Mouse (Mus musculus): Measurements from ENCODE around the gene Pik3ca. TPM values are rescaled to one million over a fixed set of nuclear protein-coding genes. Genes with fewer than 3 reads are reported as not detected.
"Not testable (repeated sequence)": the region's sequence is repeated elsewhere in the genome, so short reads cannot be mapped to it uniquely, and the experiment has no call there.

Gene Pik3ca
- polyA plus RNA-seq, 1 experiment from 2014 or later: 14.1 TPM

- Histone ChIP-seq H3K27ac (ENCODE audit: low read length) (peak overlapping the region; percentile 21; the same call in 1 of the 2 replicates), H3K4me3 (replicated peaks; ENCODE audit: low read length) (no peak overlapping the region), H3K4me1 (replicated peaks; ENCODE audit: control insufficient read depth, insufficient read depth, low read length) (peaks cover 21% of the 10 kb centered on the region), H3K4me2 (ENCODE audit: low read length) (no peak overlapping the region), H3K9me3 (ENCODE audit: control insufficient read depth, low read length) (no peaks in the 10 kb centered on the region), H3K9ac (replicated peaks; ENCODE audit: low read depth, low read length) (no peak overlapping the region), H3K36me3 (ENCODE audit: control insufficient read depth, insufficient read depth) (no peaks in the 10 kb centered on the region), H3K27me3 (replicated peaks; ENCODE audit: control insufficient read depth, insufficient read depth, low read length) (no peaks in the 10 kb centered on the region)
- no peak for ATAC-seq
- WGBS: 5% methylated on average over 4 of the region's 4 CpGs
Observed at GRCm38 (mm10) chr3:32414381-32414780, 16.9 kb downstream of the Pik3ca start.

- H3K36me3 ChIP-seq (ENCODE audit: control insufficient read depth, insufficient read depth): no peaks in the 10 kb centered on the region
- no peak overlapping the region for H3K4me3 ChIP-seq (replicated peaks; ENCODE audit: low read length)
- H3K9ac ChIP-seq (replicated peaks; ENCODE audit: low read depth, low read length): no peak overlapping the region
- H3K27ac ChIP-seq (ENCODE audit: low read length): no peak overlapping the region
- no peak overlapping the region for H3K4me2 ChIP-seq (ENCODE audit: low read length)
- WGBS: 75% methylated on average over 3 of the region's 3 CpGs
- H3K4me1 ChIP-seq (replicated peaks; ENCODE audit: control insufficient read depth, insufficient read depth, low read length): peaks cover 21% of the 10 kb centered on the region
- ATAC-seq: peak; percentile 41; the same call in 1 of the 2 replicates
- H3K27me3 ChIP-seq (replicated peaks; ENCODE audit: control insufficient read depth, insufficient read depth, low read length): no peaks in the 10 kb centered on the region
- H3K9me3 ChIP-seq (ENCODE audit: control insufficient read depth, low read length): no peaks in the 10 kb centered on the region
Observed at GRCm38 (mm10) chr3:32415370-32416309, 18.2 kb downstream of the Pik3ca start.

- H3K4me3 ChIP-seq (replicated peaks; ENCODE audit: low read length): no peak overlapping the region
- H3K4me2 ChIP-seq (ENCODE audit: low read length): no peak overlapping the region
- no peaks in the 10 kb centered on the region for H3K27me3 ChIP-seq (replicated peaks; ENCODE audit: control insufficient read depth, insufficient read depth, low read length)
- no peak overlapping the region for H3K27ac ChIP-seq (ENCODE audit: low read length)
- H3K4me1 ChIP-seq (replicated peaks; ENCODE audit: control insufficient read depth, insufficient read depth, low read length): peaks cover 17% of the 10 kb centered on the region
- no peak for ATAC-seq
- WGBS: 83% methylated on average over 5 of the region's 5 CpGs
- no peak overlapping the region for H3K9ac ChIP-seq (replicated peaks; ENCODE audit: low read depth, low read length)
- H3K36me3 ChIP-seq (ENCODE audit: control insufficient read depth, insufficient read depth): no peaks in the 10 kb centered on the region
- no peaks in the 10 kb centered on the region for H3K9me3 ChIP-seq (ENCODE audit: control insufficient read depth, low read length)
Observed at GRCm38 (mm10) chr3:32417751-32418211, 20.3 kb downstream of the Pik3ca start.

GRCm38 (mm10) chr3:32419866-32420265 is 22.4 kb downstream of the Pik3ca start:
- ATAC-seq: no peak
- H3K9me3 ChIP-seq (ENCODE audit: control insufficient read depth, low read length): no peaks in the 10 kb centered on the region
- peaks cover 6% of the 10 kb centered on the region for H3K4me1 ChIP-seq (replicated peaks; ENCODE audit: control insufficient read depth, insufficient read depth, low read length)
- no peaks in the 10 kb centered on the region for H3K27me3 ChIP-seq (replicated peaks; ENCODE audit: control insufficient read depth, insufficient read depth, low read length)
- no peak overlapping the region for H3K27ac ChIP-seq (ENCODE audit: low read length)
- H3K4me3 ChIP-seq (replicated peaks; ENCODE audit: low read length): no peak overlapping the region
- H3K4me2 ChIP-seq (ENCODE audit: low read length): no peak overlapping the region
- H3K9ac ChIP-seq (replicated peaks; ENCODE audit: low read depth, low read length): no peak overlapping the region
- H3K36me3 ChIP-seq (ENCODE audit: control insufficient read depth, insufficient read depth): peaks cover 3% of the 10 kb centered on the region; the same call in 1 of the 2 replicates
- WGBS: 73% methylated on average over 2 of the region's 2 CpGs

DNA sequence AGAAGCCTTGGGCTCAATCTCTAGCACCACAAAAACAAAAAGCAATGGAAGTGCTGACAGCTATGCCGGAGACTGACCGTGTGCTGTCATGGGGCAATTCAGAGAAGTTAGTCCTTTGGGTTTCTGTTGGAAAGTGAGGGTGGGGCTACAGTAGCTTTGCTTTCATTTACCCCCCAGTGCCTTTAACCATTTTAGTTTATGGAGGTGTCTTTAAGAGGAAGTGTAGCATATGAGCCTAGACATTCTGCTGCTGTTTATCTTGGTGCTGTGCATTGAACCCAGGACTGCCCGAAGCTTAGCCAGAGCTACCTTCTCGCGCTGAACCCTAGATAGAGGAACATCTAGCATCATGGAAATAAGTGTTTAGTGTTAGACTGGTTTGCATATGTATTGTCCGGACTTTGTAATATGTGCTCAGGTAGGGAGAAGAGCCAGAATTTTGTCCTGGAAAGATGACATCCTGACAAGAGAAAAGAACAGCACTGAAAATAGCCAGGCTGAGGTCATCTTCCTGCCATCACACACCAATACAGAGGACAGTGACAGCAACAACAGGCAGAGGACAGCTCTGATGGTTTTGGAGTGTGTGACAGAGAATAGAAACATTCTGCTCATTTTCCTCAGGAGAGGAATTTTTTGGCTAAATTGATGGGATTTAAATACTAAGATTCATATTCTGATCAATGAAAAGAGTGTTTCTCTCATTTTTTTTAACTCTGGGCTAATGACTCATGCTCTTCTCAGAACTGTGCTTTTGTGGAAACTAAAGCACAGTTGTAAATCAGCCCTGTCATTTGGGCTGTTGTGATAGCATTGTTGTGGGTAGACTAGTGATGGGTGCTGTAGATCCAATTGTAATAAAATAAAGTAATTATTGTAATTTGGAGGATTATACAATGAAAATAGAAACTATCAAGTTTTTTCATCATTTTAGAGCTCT is 23.9 kb downstream of the Pik3ca start:
- no peaks in the 10 kb centered on the region for H3K27me3 ChIP-seq (replicated peaks; ENCODE audit: control insufficient read depth, insufficient read depth, low read length)
- H3K36me3 ChIP-seq (ENCODE audit: control insufficient read depth, insufficient read depth): peaks cover 3% of the 10 kb centered on the region; the same call in 1 of the 2 replicates
- H3K9ac ChIP-seq (replicated peaks; ENCODE audit: low read depth, low read length): no peak overlapping the region
- H3K9me3 ChIP-seq (ENCODE audit: control insufficient read depth, low read length): no peaks in the 10 kb centered on the region
- WGBS: 94% methylated on average over 6 of the region's 6 CpGs
- no peak overlapping the region for H3K27ac ChIP-seq (ENCODE audit: low read length)
- no peak overlapping the region for H3K4me3 ChIP-seq (replicated peaks; ENCODE audit: low read length)
- no peak for ATAC-seq
- no peaks in the 10 kb centered on the region; the same call in 1 of the 2 replicates for H3K4me1 ChIP-seq (replicated peaks; ENCODE audit: control insufficient read depth, insufficient read depth, low read length)
- no peak overlapping the region for H3K4me2 ChIP-seq (ENCODE audit: low read length)

- 72% methylated on average over 4 of the region's 4 CpGs for WGBS
- H3K4me2 ChIP-seq (ENCODE audit: low read length): no peak overlapping the region
- H3K9ac ChIP-seq (replicated peaks; ENCODE audit: low read depth, low read length): no peak overlapping the region
- H3K27me3 ChIP-seq (replicated peaks; ENCODE audit: control insufficient read depth, insufficient read depth, low read length): no peaks in the 10 kb centered on the region
- no peak overlapping the region for H3K4me3 ChIP-seq (replicated peaks; ENCODE audit: low read length)
- no peak for ATAC-seq
- H3K4me1 ChIP-seq (replicated peaks; ENCODE audit: control insufficient read depth, insufficient read depth, low read length): no peaks in the 10 kb centered on the region
- H3K9me3 ChIP-seq (ENCODE audit: control insufficient read depth, low read length): no peaks in the 10 kb centered on the region
- H3K27ac ChIP-seq (ENCODE audit: low read length): no peak overlapping the region
- peaks cover 3% of the 10 kb centered on the region; the same call in 1 of the 2 replicates for H3K36me3 ChIP-seq (ENCODE audit: control insufficient read depth, insufficient read depth)
Observed at GRCm38 (mm10) chr3:32427695-32428094, 30.2 kb downstream of the Pik3ca start.

GRCm38 (mm10) chr3:32428361-32428760 is 30.9 kb downstream of the Pik3ca start:
- no peak for ATAC-seq
- Histone ChIP-seq H3K4me2 (ENCODE audit: low read length) (no peak overlapping the region), H3K27ac (ENCODE audit: low read length) (no peak overlapping the region), H3K4me3 (replicated peaks; ENCODE audit: low read length) (no peak overlapping the region), H3K9ac (replicated peaks; ENCODE audit: low read depth, low read length) (no peak overlapping the region), H3K27me3 (replicated peaks; ENCODE audit: control insufficient read depth, insufficient read depth, low read length) (no peaks in the 10 kb centered on the region), H3K36me3 (ENCODE audit: control insufficient read depth, insufficient read depth) (peaks cover 3% of the 10 kb centered on the region; the same call in 1 of the 2 replicates), H3K9me3 (ENCODE audit: control insufficient read depth, low read length) (no peaks in the 10 kb centered on the region), H3K4me1 (replicated peaks; ENCODE audit: control insufficient read depth, insufficient read depth, low read length) (no peaks in the 10 kb centered on the region)
- WGBS: 91% methylated on average over 3 of the region's 3 CpGs

- no peak overlapping the region for H3K4me2 ChIP-seq (ENCODE audit: low read length)
- whole genome bisulfite sequencing: 76% methylated on average over 4 of the region's 4 CpGs
- no peaks in the 10 kb centered on the region for H3K9me3 ChIP-seq (ENCODE audit: control insufficient read depth, low read length)
- no peaks in the 10 kb centered on the region for H3K27me3 ChIP-seq (replicated peaks; ENCODE audit: control insufficient read depth, insufficient read depth, low read length)
- H3K27ac ChIP-seq (ENCODE audit: low read length): no peak overlapping the region
- no peak overlapping the region for H3K9ac ChIP-seq (replicated peaks; ENCODE audit: low read depth, low read length)
- ATAC-seq: no peak
- H3K36me3 ChIP-seq (ENCODE audit: control insufficient read depth, insufficient read depth): peaks cover 2% of the 10 kb centered on the region; the same call in 1 of the 2 replicates
- no peaks in the 10 kb centered on the region for H3K4me1 ChIP-seq (replicated peaks; ENCODE audit: control insufficient read depth, insufficient read depth, low read length)
- no peak overlapping the region for H3K4me3 ChIP-seq (replicated peaks; ENCODE audit: low read length)
Observed at GRCm38 (mm10) chr3:32428921-32429320, 31.4 kb downstream of the Pik3ca start.

DNA sequence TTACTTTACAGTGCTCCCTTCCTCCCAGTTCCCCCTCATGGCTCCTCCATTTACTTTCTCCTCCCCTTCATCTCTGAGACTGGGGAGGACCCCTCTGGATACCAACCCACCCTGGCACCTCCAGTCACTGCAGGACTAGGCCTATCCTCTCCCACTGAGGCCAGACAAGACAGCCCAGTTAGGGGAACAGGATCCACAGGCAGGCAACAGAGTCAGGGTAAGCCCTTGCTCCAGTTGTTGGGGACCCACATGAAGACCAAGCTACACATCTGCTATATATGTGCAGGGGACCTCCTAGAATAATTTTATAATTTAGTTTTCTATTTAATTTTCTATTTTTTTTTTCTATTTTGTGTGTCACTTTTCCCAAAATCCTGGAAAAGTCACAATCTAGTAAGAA is 31.9 kb downstream of the Pik3ca start:
- H3K4me2 ChIP-seq (ENCODE audit: low read length); ATAC-seq; H3K27me3 ChIP-seq (replicated peaks; ENCODE audit: control insufficient read depth, insufficient read depth, low read length); H3K36me3 ChIP-seq (ENCODE audit: control insufficient read depth, insufficient read depth); H3K4me1 ChIP-seq (replicated peaks; ENCODE audit: control insufficient read depth, insufficient read depth, low read length); H3K27ac ChIP-seq (ENCODE audit: low read length); H3K9ac ChIP-seq (replicated peaks; ENCODE audit: low read depth, low read length); H3K9me3 ChIP-seq (ENCODE audit: control insufficient read depth, low read length); H3K4me3 ChIP-seq (replicated peaks; ENCODE audit: low read length): not testable (repeated sequence)
